Comparison of ENCODE assay signal across 16 mouse cellular contexts in genomic region chr15:7039119-7039518, GRCm38 (mm10). TPM values are rescaled to one million over a fixed set of nuclear protein-coding genes. Genes with fewer than 3 reads are reported as not detected.
DNase-seq lines count a peak whose midpoint lies in the region; ATAC-seq lines count a peak whose summit lies in the region.
"Had no signal": no experiment of that assay in that cellular context is flagged by ENCODE, and none has a peak within 500 bp of the region (broad histone marks: within the 10 kb centered on the region; RNA-seq: fewer than 3 reads in every experiment).

No protein-coding gene starts in this region.

- no peak overlapping the region for H3K4me2 ChIP-seq in kidney, embryonic 16.5 days (replicated peaks; ENCODE audit: low read depth, low read length)
- H3K4me2 ChIP-seq: embryonic facial prominence, embryonic 13.5 days; heart, embryonic 12.5 days; intestine, embryonic 15.5 days; limb, embryonic 12.5 days; lung, embryonic 15.5 days; midbrain, embryonic 12.5 days had no signal

- 71% methylated on average over 5 of the region's 5 CpGs for WGBS in kidney, embryonic 16.5 days

- no peak overlapping the region for H3K4me3 ChIP-seq in kidney, embryonic 16.5 days (ENCODE audit: low read length)
- H3K4me3 ChIP-seq: embryonic facial prominence, embryonic 13.5 days; heart, embryonic 12.5 days; intestine, embryonic 15.5 days; limb, embryonic 12.5 days; lung, embryonic 15.5 days; midbrain, embryonic 12.5 days; myocyte had no signal

- H3K9me3 ChIP-seq in kidney, embryonic 16.5 days (ENCODE audit: low read length), result no peaks in the 10 kb centered on the region
- H3K9me3 ChIP-seq: embryonic facial prominence, embryonic 13.5 days; heart, embryonic 12.5 days; intestine, embryonic 15.5 days; limb, embryonic 12.5 days; lung, embryonic 15.5 days; midbrain, embryonic 12.5 days had no signal

- H3K27me3 ChIP-seq in kidney, embryonic 16.5 days (ENCODE audit: insufficient read depth, low read length), result no peaks in the 10 kb centered on the region
- H3K27me3 ChIP-seq: embryonic facial prominence, embryonic 13.5 days; heart, embryonic 12.5 days; intestine, embryonic 15.5 days; limb, embryonic 12.5 days; lung, embryonic 15.5 days; midbrain, embryonic 12.5 days had no signal

- no peak overlapping the region for H3K9ac ChIP-seq in kidney, embryonic 16.5 days (replicated peaks; ENCODE audit: low read length)
- H3K9ac ChIP-seq: embryonic facial prominence, embryonic 13.5 days; heart, embryonic 12.5 days; intestine, embryonic 15.5 days; limb, embryonic 12.5 days; lung, embryonic 15.5 days; midbrain, embryonic 12.5 days had no signal

- no peaks in the 10 kb centered on the region; the same call in 1 of the 2 replicates for H3K4me1 ChIP-seq in kidney, embryonic 16.5 days (ENCODE audit: insufficient read depth, low read length)
- H3K4me1 ChIP-seq: embryonic facial prominence, embryonic 13.5 days; intestine, embryonic 15.5 days; lung, embryonic 15.5 days had no signal

- peak; percentile 46 for DNase-seq in kidney, adult 9 months
- peak; percentile 41 for DNase-seq in ovary, postnatal 36 days (ENCODE audit: low spot score)
- DNase-seq in ovary, postnatal 14 days (ENCODE audit: low spot score), result no peak
- peak; percentile 24 for DNase-seq in kidney, postnatal 14 days
- peak; percentile 80 for DNase-seq in testis, postnatal 14 days (ENCODE audit: low spot score)
- DNase-seq in B cell, adult 2 months, result no peak
- DNase-seq: right cerebral cortex, postnatal 4 days; thymus, postnatal 25 days had no signal

- H3K36me3 ChIP-seq in kidney, embryonic 16.5 days (ENCODE audit: insufficient read depth, low read length), result no peaks in the 10 kb centered on the region
- H3K36me3 ChIP-seq: embryonic facial prominence, embryonic 13.5 days; heart, embryonic 12.5 days; intestine, embryonic 15.5 days; limb, embryonic 12.5 days; lung, embryonic 15.5 days; midbrain, embryonic 12.5 days had no signal

- no peak overlapping the region for H3K27ac ChIP-seq in kidney, embryonic 16.5 days (ENCODE audit: low read length)
- H3K27ac ChIP-seq: embryonic facial prominence, embryonic 13.5 days; intestine, embryonic 15.5 days; limb, embryonic 12.5 days; lung, embryonic 15.5 days; midbrain, embryonic 12.5 days had no signal

- no peak for ATAC-seq in kidney, embryonic 16.5 days (ENCODE audit: low FRiP score, low TSS enrichment)
- ATAC-seq: intestine, embryonic 15.5 days had no signal

RNA-seq across cellular contexts. Expression of gene Lifr, which starts 51.3 kb away (rescaled TPM):
- 23.7 and 24.8 TPM in 2 replicates for polyA plus RNA-seq in kidney, embryonic 16.5 days (2015; fragmentation: Nextera tagmentation; extraction: Ambion mirVana)

Comparison
In these comparisons a context has a peak if more than half of its experiments do, and no peak if none do; other contexts are left out.
1. DNase-seq: peak in kidney, adult 9 months (single experiment), ovary, postnatal 36 days (single experiment), kidney, postnatal 14 days (single experiment) and testis, postnatal 14 days (single experiment); none in ovary, postnatal 14 days (single experiment) and B cell, adult 2 months (0 of 2).